Mouse (Mus musculus) megakaryocyte-erythroid progenitor cell, adult 5-6 weeks (primary cell): ENCODE data around the gene 2010111I01Rik. TPM values are rescaled to one million over a fixed set of nuclear protein-coding genes. Genes with fewer than 3 reads are reported as not detected.
"Not testable (repeated sequence)": the region's sequence is repeated elsewhere in the genome, so short reads cannot be mapped to it uniquely, and the experiment has no call there.

Source experiments
- ATAC-seq: replicated peaks from 2 replicates; pipeline ENCODE4 v1.8.0; 2016; ENCODE audit warnings: mild to moderate bottlenecking, inconsistent platforms; ENCODE audit not compliant: severe bottlenecking, poor library complexity, low FRiP score, low TSS enrichment
- total RNA-seq, 2 experiments: library from RNA; stranded (forward) in 1 of 2; stranded (reverse) in 1 of 2; fragments of 200-1000, 215-1000 nt in 1 of 2; fragments of >200 nt in 1 of 2; fragmentation: Nextera tagmentation in 1 of 2; gene quantifications; 2 replicates each; pipeline ENCODE4 v1.2.3; 2014 to 2017

Gene 2010111I01Rik
- total RNA-seq, 2 experiments from 2014 or later, result 32.7 to 50.7 TPM

DNA sequence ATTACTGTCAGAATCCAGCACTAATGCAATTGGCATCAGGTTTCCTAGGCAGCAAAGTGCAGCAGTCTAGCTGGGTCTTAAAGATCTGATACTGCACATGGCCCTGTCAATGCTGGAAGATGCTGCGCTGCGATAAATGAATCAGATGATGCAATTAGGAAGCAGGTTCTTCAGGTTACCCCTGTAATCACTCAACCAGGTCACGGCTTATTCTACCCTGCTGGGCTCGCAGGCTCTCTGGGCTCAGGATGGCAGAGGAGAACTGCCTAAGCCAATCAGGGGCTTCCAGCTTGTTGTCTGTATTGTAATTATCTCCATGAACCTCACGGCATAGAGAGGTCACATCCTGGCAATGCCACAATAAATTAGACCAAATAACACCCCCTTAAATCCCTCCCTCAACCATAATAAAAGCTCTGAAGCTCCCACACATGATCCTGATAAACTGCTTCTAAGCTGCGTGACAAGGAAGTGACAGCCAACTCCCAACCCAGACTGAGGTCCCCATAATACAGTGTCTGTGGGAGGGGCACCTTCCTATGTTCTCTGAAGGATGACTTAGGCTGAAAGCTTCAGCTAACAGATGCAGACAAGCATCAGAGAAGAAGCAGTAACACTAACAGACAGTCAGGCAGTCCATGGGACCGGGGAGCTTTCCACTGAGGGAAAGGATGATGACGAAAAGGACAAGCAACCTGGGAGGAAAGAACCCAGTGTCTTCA is 372.7 kb downstream of the 2010111I01Rik start:
- peak; percentile 42 for ATAC-seq

DNA sequence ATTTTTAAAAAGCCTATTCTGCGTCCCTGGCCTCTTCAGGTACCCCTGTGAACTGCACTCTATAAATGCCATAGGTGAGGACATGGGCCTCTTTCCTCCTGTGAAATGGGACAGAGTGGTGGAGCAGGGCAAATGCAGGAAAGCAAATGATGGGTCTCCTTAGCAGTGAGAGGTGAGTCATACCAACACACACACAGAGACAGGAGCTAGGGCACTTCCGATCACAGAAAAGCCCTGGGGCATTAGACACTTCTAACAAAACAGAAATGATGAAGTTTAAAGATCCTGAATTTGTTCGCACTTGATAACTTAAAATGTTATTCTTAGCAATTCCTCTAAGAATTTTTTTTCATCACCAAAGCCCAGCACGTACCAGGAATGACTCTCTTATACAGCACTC is 375.3 kb downstream of the 2010111I01Rik start:
- ATAC-seq, result no peak

DNA sequence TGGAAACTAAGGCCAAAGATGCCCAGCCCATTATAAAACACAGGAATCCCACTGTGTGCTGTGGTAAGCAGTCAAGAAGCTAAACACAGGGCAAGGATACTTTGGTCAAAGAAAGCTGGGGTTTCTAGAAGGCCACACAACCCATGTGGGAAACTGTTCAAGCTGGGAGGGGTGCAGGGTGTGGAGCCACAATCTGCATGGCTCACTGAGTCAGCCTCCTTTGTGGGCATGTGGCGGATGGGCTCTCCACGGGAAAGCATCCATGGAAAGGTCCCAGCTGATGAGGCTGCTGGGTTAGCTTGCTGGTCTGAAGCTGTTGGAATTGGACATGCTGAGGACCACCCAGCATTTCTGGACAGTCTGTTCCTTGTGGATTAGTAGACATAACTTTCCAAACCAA is 378.1 kb downstream of the 2010111I01Rik start:
- no peak for ATAC-seq

DNA sequence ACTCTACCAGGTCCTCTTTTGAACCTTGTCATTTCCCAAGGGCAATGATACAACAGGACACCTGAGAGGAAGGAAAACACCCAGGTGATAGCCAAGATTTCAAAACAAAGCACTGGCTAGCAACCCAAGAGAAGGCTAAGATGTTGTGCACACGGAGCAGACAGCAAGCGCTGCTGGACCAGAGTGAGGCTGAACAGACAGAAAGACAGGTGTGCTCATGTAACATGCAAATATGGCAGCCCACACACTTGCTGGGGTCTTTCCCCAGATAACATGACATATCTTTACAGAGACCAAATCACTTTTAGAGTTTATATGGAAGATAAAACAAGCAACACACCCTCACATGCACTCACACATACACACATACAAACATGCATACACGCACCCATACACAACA is 379.8 kb downstream of the 2010111I01Rik start:
- no peak for ATAC-seq

DNA sequence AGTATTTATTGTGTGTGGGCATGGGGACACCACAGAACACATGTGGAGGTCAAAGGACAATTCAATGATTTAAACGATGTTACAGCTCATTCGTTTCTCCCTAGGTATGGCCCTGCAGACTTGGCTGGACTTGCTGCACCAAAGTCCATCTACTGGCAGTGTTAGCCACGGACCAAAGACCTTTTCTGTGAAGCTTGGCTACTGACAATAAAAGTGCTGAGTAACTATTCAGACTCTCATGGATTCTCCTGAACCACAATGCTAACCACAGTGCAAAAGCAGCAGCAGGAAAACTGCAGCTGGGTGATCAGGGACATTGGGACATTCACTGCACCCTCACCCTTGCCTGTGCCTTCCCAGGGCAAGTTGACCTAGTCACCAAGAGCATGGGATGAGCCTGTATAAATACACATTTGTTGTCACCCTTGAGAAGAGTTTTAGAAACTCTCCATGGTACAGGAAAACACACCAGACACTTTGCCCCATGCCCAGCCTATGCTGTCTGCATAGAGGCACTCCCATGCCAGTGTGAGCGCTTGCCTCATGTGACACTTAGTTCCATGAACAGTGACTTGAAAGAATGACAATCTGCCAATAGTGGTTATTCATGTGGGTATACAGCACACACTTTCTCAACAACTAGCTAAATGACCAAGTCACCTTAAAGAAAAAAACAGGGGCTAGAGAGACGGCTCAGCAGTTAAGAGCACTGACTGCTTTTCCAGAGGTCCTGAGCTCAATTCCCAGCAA is 381.0 kb downstream of the 2010111I01Rik start:
- no peak for ATAC-seq

DNA sequence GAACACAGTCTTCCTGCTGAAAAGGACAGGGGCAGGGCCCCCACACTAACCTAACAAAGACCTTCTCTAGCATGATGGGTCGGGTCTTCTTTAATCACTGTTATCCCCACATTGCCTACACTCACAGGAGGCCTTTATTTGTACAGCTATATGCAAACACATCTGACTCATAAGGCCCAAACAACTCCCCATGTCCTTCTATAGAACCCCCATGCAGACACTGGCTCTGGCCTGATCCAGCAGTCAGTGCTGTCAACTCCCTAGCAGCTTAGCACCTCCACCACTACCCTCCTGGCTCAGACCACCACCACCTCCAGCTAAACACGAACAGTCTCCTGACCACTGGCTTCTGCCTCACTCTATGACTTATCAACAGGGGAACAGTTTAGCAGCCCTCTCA is 382.9 kb downstream of the 2010111I01Rik start:
- no peak for ATAC-seq

DNA sequence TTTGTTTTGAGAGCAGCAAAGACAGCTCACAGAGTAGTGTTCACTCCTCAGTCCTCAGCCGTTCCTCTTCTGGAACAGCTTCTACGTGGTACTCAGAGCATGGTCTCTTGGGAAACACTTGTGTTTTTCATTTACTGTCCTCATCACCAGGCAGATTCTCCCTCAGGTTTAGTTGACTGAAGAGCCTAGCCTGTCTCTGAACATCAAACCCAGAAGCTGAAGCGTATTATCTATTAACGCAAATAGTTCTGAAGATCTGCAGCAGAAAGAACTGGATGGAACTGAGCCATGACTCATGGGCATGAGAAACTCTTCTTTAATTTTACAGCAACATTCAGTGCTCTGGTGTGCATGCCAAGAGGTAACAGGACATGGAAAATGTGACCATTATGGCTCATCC is 385.4 kb downstream of the 2010111I01Rik start:
- no peak for ATAC-seq

DNA sequence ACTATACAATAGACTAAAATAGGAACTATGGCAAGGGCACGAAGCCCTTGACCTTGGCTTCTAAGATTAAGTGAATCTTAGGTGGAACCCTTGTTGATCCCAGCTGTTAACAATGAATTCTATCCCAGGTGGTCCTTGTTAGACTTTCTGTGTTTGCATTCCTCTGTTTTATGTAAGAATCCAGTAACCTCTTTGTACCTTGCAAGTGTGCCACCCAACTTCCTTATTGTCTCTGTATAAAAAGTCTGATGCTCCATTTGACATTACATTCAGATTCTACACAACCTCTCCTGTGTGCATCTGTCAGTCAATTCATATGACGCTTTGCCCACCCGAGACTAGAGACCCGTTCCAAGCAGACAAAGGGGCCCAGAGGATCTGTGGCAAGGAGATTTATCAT is 388.6 kb downstream of the 2010111I01Rik start:
- ATAC-seq, result not testable (repeated sequence)

DNA sequence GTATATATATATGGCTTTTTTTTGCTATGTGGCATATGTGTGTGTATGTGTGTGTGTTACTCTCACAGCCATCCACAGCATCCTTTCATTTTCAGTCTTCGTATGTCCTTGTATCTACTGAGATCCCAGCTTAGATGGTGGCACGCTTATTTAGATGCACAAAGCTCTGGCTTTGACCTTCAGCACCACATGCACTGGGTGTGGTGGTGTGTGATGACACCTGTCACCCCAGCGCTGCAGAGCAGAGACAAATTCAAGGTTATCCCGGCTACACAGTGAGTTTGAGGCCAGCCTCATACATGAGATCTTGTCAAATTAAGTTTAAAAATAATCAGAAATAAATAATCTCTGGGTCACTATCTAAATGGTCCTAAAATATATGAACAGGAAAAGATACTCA is 391.4 kb downstream of the 2010111I01Rik start:
- ATAC-seq, result no peak

DNA sequence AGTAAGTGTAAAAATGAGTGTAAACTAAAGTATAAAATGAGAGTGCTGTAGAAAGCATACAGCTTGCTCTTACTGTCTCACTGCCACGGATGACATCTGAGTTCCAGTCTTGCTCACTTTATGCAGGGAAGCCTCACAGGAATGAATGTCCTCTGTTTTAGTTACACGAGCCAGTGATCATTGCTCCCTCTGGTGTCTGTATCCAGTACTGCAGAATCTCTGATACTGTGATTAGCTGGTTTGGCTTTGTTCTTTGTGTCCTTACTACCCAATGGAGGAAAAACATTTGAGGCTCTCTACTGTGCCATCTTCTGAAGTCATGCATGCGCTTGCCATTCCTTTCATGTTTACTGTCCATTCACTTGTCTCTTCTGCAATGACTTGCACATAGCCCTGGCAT is 391.9 kb downstream of the 2010111I01Rik start:
- peak; percentile 79 for ATAC-seq

DNA sequence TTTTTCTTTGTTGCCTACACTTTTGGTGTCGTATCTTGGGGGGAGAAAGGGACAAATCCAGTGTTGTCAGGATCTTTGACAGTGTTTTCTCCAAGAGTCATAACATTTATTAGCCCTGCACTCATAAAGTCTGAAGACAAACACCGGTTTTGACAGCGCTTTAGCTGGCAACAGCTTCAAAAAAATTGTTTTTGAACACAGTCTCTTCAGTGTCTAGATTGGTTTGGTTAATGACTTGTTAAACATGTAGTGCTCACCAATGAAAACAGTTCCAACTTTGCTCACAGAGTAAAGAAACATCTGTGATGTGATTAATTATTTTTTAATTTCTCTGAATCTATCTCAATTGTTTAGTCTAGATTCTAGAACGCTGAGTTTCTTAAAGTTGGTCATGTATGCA is 394.7 kb downstream of the 2010111I01Rik start:
- ATAC-seq, result no peak

DNA sequence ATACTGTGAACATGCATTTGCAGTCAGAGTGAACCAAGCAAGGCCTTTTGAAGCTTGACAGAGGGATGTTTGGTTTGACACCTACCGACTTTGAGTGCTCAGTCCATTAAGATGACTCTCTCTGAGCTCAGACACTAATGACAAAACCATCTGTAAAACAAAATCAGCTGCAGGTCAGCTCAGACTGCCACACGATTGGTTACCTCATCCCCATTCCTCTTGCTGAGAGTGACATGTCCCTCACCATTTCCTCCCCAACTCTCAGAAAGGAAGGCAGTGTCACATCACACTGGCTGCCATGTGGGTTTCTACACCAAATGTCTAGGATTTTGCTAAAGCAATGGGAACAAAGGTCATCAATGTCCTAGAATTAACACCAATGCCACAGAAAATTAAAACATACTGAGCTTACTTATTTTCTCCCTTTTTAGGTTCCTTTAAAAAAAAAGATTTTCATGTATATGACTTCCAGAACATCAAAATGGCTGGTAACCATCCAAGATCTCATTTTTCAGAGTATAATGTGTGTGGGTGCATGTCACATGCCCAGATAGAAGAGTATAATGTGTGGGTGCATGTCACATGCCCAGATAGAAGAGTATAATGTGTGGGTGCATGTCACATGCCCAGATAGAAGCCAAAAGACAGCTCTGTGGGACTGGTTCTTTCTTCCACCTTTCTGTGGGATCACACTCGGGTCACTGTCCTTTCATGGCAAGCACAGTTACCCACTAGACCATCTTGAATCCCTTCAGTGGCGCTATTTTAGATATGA is 395.6 kb downstream of the 2010111I01Rik start:
- no peak for ATAC-seq

DNA sequence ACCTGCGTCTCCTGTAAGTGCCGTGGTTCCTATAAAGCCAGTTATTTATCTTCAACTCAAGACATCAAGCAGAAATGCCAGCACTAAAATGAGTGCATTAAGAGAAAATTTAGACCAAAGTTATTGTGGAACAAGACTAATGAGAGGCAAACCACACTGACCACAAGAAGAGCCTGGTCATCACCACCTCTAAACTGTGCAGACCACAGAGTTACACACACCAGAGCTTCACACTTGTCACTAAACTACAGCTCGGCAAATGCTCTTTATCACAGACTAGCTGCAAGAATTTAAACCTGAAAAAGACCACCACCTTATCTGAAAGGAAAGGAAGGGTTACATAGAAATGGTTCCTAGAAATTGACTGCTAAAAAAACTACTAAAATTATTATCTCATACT is 397.1 kb downstream of the 2010111I01Rik start:
- no peak for ATAC-seq

DNA sequence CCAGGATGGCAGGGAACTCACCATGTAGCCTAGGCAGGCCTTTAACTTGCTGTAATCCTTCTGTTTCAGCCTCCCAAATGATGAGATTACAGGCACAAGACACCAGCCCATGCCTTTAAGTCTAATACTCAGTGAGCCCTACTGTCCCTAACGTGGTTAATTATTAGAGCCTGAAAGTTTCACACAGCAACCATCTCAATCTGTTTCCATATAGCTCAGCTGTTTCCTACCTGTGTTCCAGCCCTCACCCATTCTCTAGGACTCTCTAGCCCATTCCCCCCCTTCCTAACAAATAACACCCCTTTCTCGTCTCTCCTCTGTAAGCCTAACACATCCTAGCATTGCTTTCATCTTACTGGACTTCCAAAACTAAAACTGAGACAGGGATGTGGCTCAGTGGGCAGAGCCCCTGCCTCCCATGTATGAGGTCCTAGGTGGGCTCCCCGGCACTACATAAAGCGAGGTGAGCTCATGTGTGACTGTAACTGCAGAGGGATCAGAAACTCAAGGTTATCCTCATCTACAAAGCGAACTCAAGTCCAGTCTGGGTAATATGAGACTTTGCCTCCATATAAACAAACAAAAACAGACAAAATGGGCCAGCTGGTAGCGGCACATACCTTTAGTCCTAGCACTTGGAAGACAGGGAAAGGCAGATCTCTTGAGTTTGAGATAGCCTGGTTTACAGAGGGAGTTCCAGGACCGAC is 408.9 kb downstream of the 2010111I01Rik start:
- no peak for ATAC-seq

Other genes starting within 250 kb of the 2010111I01Rik start
- 8.7 and 11.7 TPM in 2 replicates for gene Platr25, start 204.2 kb upstream of the 2010111I01Rik start, total RNA-seq (2014; fragmentation: Nextera tagmentation)
- 19.7 and 19.8 TPM in 2 replicates for gene Platr25, start 204.2 kb upstream of the 2010111I01Rik start, total RNA-seq (2017)
- gene Gm5141, start 179.1 kb upstream of the 2010111I01Rik start, total RNA-seq (2014; fragmentation: Nextera tagmentation), result 2.2 and 3.2 TPM in 2 replicates
- gene Gm5141, start 179.1 kb upstream of the 2010111I01Rik start, total RNA-seq (2017), result 0.75 and 2.4 TPM in 2 replicates
- gene Fbp2, start 106.5 kb upstream of the 2010111I01Rik start, total RNA-seq (2014; fragmentation: Nextera tagmentation), result not detected in 2 replicates
- gene Fbp2, start 106.5 kb upstream of the 2010111I01Rik start, total RNA-seq (2017), result not detected in 2 replicates
- gene Fbp1, start 76.6 kb upstream of the 2010111I01Rik start, total RNA-seq (2014; fragmentation: Nextera tagmentation), result not detected in 2 replicates
- gene Fbp1, start 76.6 kb upstream of the 2010111I01Rik start, total RNA-seq (2017), result 0.70 TPM in 1 of 2 replicates, not detected in the other